Mouse (Mus musculus) brain, embryonic 14.5 days (tissue): ENCODE data around the gene Runx1.

ENCODE experiments used
- CTCF ChIP-seq: fragments of 200-500 bp; IDR thresholded peaks from 2 replicates; pipeline ENCODE4 v1.5.1; 2012; ENCODE audit warnings: inconsistent platforms, mild to moderate bottlenecking, moderate library complexity, borderline replicate concordance; ENCODE audit not compliant: insufficient read depth, insufficient read length; ENCODE audit errors: extremely low read depth
- POLR2A ChIP-seq: fragments of 200-500 bp; IDR thresholded peaks from 2 replicates; pipeline ENCODE4 v1.6.1; 2012; ENCODE audit warnings: mild to moderate bottlenecking, inconsistent platforms, borderline replicate concordance; ENCODE audit not compliant: poor library complexity, insufficient read depth, insufficient read length, severe bottlenecking; ENCODE audit errors: extremely low read depth

DNA sequence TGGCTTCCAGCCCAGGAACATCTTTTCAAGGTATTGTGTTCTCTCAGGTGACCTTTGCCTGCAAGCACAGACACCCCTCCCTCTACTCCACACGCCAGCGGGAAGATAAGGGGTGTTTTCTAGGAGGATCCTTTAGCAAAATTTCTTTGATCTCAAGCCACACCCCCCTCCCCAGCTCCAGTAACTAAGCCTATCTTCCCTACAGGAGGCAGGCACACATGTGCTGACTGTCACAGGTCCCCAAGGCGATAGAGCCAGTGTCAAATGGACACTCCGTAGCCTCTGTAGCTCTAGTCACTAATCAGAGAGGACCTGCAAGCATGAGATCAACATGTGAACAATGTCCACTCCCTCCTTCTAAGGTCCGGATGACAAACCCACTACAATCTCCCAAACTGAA, 259.8 kb downstream of the Runx1 start:
- no peak for TF ChIP-seq POLR2A
- TF ChIP-seq CTCF, result no peak
